Mouse (Mus musculus) myocyte (in vitro differentiated cells): ENCODE measurements around the gene Ppme1. TPM values are rescaled to one million over a fixed set of nuclear protein-coding genes. Genes with fewer than 3 reads are reported as not detected.

Experiments
- H3K27me3 ChIP-seq: one replicate; pipeline ENCODE4 v1.6.1; 2011; ENCODE audit not compliant: control insufficient read depth, insufficient read depth, insufficient read length
- H3K36me3 ChIP-seq: one replicate; pipeline ENCODE4 v1.6.1; 2011; ENCODE audit not compliant: control insufficient read depth, insufficient read depth
- H3K4me2 ChIP-seq: one replicate; pipeline ENCODE4 v1.6.1; 2011; ENCODE audit warnings: low read depth, control low read depth
- H3K4me3 ChIP-seq: one replicate; pipeline ENCODE4 v1.5.1; 2011; ENCODE audit warnings: mild to moderate bottlenecking, control low read depth, moderate library complexity
- H3K79me2 ChIP-seq: one replicate; pipeline ENCODE4 v1.6.1; 2011; ENCODE audit not compliant: control insufficient read depth, insufficient read depth
- H3ac ChIP-seq: one replicate; pipeline ENCODE4 v1.6.1; 2011; ENCODE audit not compliant: control insufficient read depth, insufficient read length
- CEBPB ChIP-seq: IDR thresholded peaks from 2 replicates; pipeline ENCODE4 v1.6.1; 2011; ENCODE audit warnings: mild to moderate bottlenecking, moderate library complexity; ENCODE audit not compliant: poor library complexity, insufficient read depth, severe bottlenecking
- E2F4 ChIP-seq: IDR thresholded peaks from one replicate; pipeline ENCODE4 v1.6.1; 2011; ENCODE audit warnings: mild to moderate bottlenecking, control low read depth, moderate library complexity; ENCODE audit not compliant: insufficient read depth
- MAX ChIP-seq: IDR thresholded peaks from one replicate; pipeline ENCODE4 v1.6.1; 2011; ENCODE audit warnings: low read depth, mild to moderate bottlenecking, control low read depth
- MYOD1 ChIP-seq, 3 experiments: IDR thresholded peaks; one replicate each; pipeline ENCODE4 v1.6.1; 2011; ENCODE audit warnings: control low read depth in 2 of 3, low read depth in 2 of 3, mild to moderate bottlenecking in 2 of 3, moderate library complexity in 1 of 3; ENCODE audit not compliant: insufficient read length in 2 of 3, control insufficient read depth in 1 of 3
- MYOG ChIP-seq, 3 experiments: IDR thresholded peaks; one replicate each; pipeline ENCODE4 v1.6.1; 2011; ENCODE audit warnings: control low read depth in 2 of 3, low read depth in 2 of 3, mild to moderate bottlenecking in 2 of 3; ENCODE audit not compliant: insufficient read length in 2 of 3, control insufficient read depth in 1 of 3, insufficient read depth in 1 of 3
- POLR2A ChIP-seq: IDR thresholded peaks from one replicate; pipeline ENCODE4 v1.6.1; 2011; ENCODE audit warnings: low read depth, mild to moderate bottlenecking, control low read depth, moderate library complexity; ENCODE audit not compliant: insufficient read length
- POLR2AphosphoS2 ChIP-seq: IDR thresholded peaks from one replicate; pipeline ENCODE4 v1.6.1; 2011; ENCODE audit warnings: low read depth, control low read depth; ENCODE audit not compliant: insufficient read length
- REST ChIP-seq: IDR thresholded peaks from one replicate; pipeline ENCODE4 v1.6.1; 2011; ENCODE audit warnings: mild to moderate bottlenecking, control low read depth, moderate library complexity; ENCODE audit not compliant: insufficient read depth, insufficient read length
- SRF ChIP-seq: IDR thresholded peaks from one replicate; pipeline ENCODE4 v1.6.1; 2011; ENCODE audit warnings: low read depth; ENCODE audit not compliant: control insufficient read depth, insufficient read length
- TCF12 ChIP-seq: IDR thresholded peaks from one replicate; pipeline ENCODE4 v1.6.1; 2011; ENCODE audit warnings: mild to moderate bottlenecking, control low read depth; ENCODE audit not compliant: poor library complexity, insufficient read depth, severe bottlenecking
- TCF3 ChIP-seq: IDR thresholded peaks from one replicate; pipeline ENCODE4 v1.6.1; 2011; ENCODE audit warnings: low read depth, control low read depth; ENCODE audit not compliant: insufficient read length
- USF1 ChIP-seq: IDR thresholded peaks from one replicate; pipeline ENCODE4 v1.6.1; 2011; ENCODE audit warnings: low read depth, mild to moderate bottlenecking, control low read depth, moderate library complexity
- polyA plus RNA-seq: library from polyadenylated mRNA; unstranded; fragments of >200 nt; fragmentation: generic; extraction: Trizol; gene quantifications from one replicate; pipeline ENCODE4 v1.2.1, GENCODE M21; 2012; ENCODE audit warnings: missing spikeins

Ppme1 gene
- polyA plus RNA-seq, 1 experiment, result 46.8 TPM

DNA sequence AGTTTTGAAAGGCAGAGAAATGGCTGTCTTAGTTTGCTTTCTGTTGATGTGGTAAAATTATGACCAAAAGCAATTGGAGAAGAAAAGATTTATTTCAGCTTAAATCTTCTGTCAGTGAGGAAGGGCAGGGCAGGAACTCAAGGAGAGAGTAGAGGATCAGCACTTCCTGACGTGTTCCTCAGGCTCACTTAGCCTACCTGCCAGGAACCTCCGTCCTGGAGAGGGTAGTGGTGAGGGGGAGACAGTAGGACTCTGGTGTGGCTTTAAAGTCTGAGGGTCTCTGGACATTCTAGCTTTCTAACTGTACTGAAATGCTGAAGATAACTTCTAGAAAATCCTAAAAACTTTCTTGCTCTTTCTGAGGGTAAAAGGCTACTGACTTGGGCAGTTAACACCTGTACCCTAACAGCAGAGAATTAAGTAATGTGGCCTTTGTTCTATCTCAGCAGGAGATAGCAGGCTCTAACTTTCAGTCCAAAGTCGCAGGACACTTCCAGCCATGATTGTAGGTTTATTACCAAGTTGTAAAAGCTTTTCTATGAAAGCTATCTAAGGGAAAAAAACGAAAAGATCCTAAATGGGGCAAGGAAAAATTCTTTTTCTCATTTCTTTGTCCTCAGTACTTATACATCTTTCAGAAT is 28.9 kb upstream of the Ppme1 start:
- Histone ChIP-seq H3K4me3 (no peak overlapping the region), H3K27me3 (no peaks in the 10 kb centered on the region), H3K4me2 (no peak overlapping the region), H3ac (no peak overlapping the region), H3K79me2 (no peaks in the 10 kb centered on the region), H3K36me3 (no peaks in the 10 kb centered on the region)
- TF ChIP-seq MYOD1 (IDR thresholded peaks at IDR 0.05; ENCODE audit: control insufficient read depth in 1 of 3, insufficient read length in 2 of 3, low read depth in 2 of 3) (no peak), TCF3 (no peak)

DNA sequence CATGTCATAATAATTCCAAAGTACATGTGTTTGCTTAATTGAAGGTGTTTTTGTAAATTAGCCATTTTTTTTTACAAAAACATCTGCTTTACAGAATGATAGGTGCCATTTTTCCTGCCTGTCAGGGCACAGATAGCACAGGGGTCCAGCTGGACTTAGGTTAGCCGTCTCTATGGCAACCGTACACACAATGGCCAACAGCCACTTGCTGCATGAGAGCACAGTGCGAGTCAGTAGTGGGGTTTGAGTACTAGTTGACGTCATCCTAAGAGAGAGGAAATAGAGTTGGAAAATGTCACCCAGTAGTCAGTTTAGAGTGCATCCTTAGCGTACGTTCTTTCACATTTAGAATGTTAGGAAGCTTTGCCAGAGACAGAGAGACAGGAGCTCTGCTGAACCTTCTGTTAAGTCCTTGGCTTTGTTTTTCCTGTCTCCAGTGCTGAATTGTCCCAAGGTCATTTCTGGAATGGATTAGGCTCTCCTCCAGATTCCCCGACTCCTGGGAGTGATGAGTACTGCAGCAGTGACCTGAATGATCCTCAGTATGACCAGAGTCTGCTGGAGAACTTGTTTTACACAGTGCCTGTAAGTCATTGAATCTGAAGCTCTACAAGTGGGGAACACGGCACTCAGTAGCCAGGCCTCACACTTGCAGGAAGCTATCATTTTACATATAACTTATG is 27.3 kb upstream of the Ppme1 start:
- TF ChIP-seq MYOG (IDR thresholded peaks at IDR 0.05; ENCODE audit: control insufficient read depth in 1 of 3, insufficient read depth in 1 of 3, insufficient read length in 2 of 3, low read depth in 2 of 3) (no peak), REST (no peak), E2F4 (no peak), USF1 (no peak)
- no peaks in the 10 kb centered on the region for H3K36me3 ChIP-seq
- H3K4me3 ChIP-seq, result no peak overlapping the region
- no peaks in the 10 kb centered on the region for H3K79me2 ChIP-seq
- no peak overlapping the region for H3ac ChIP-seq
- H3K4me2 ChIP-seq, result no peak overlapping the region
- no peaks in the 10 kb centered on the region for H3K27me3 ChIP-seq

DNA sequence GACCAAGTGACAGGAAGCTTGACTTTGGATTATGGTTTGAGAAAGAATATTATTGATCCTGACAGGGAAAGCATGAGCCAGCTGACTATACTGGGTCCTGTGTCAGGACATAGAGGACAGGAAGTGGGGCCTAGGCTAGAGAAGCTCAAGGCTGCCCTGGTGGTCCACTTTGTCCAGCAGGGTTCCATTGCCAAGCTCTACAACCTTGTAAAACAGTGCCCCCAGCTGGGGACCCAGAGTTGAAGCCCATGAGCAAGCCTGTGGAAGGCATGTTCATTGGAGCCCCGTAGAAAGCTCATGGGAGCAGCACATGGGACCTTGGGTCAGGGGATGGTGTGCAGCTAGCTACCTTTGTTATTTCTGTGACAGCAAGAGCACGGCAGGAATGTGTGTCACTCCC is 20.2 kb upstream of the Ppme1 start:
- H3K4me2 ChIP-seq, result no peak overlapping the region
- H3K79me2 ChIP-seq, result no peaks in the 10 kb centered on the region
- peaks cover 4% of the 10 kb centered on the region for H3K36me3 ChIP-seq
- no peak overlapping the region for H3ac ChIP-seq
- TF ChIP-seq POLR2AphosphoS2 (no peak), MYOG (IDR thresholded peaks at IDR 0.05; ENCODE audit: control insufficient read depth in 1 of 3, insufficient read depth in 1 of 3, insufficient read length in 2 of 3, low read depth in 2 of 3) (no peak), POLR2A (no peak), E2F4 (no peak), TCF3 (no peak)
- no peaks in the 10 kb centered on the region for H3K27me3 ChIP-seq
- no peak overlapping the region for H3K4me3 ChIP-seq

DNA sequence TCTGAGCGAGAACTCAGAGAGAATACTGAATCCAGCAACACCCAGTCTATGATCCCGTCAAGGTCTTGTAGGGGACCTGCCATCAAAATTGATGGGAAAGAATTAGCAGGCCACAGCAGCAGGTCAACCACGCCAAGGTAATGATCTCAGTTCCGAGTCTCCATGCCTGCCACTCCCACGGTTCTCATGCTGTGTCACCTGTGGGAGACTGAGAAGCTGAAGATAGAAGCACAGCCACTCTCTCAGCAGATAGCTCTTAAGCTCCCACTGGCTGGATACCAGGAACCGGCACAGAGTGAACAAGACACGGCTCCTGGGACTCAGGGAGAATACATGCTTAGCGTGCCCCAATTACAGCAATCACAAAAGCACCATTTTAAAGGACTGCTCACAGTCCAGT is 18.1 kb upstream of the Ppme1 start:
- Histone ChIP-seq H3K36me3 (peaks cover 4% of the 10 kb centered on the region), H3ac (no peak overlapping the region), H3K4me2 (no peak overlapping the region), H3K4me3 (no peak overlapping the region), H3K27me3 (no peaks in the 10 kb centered on the region), H3K79me2 (no peaks in the 10 kb centered on the region)
- no peak for TF ChIP-seq TCF3
- TF ChIP-seq USF1, result no peak
- TF ChIP-seq POLR2AphosphoS2, result no peak
- no peak for TF ChIP-seq E2F4
- no peak for TF ChIP-seq MYOD1 (IDR thresholded peaks at IDR 0.05; ENCODE audit: control insufficient read depth in 1 of 3, insufficient read length in 2 of 3, low read depth in 2 of 3)
- no peak for TF ChIP-seq POLR2A
- TF ChIP-seq TCF12, result no peak
- no peak for TF ChIP-seq SRF
- no peak for TF ChIP-seq REST
- no peak for TF ChIP-seq MAX

DNA sequence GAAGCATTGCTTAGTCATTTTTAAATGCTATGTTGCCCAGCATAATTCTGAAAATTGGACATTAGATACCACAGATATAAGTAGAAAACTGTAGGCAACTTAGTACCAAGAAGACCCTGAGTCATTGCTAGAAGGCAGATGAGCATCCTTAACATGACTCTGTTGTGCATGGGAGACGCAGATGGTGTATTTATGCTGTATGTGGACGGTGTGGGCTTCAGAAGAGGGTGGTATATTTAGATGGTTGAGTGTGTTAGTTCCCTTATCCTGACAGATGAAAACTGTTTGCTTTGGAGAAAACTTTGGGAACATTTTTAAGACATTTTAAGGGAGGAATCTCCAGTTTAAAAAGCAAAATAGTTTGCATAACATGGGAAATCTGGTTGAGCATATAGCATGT is 16.1 kb upstream of the Ppme1 start:
- no peak overlapping the region for H3ac ChIP-seq
- H3K27me3 ChIP-seq, result no peaks in the 10 kb centered on the region
- no peak overlapping the region for H3K4me2 ChIP-seq
- H3K4me3 ChIP-seq, result no peak overlapping the region
- TF ChIP-seq MAX, result no peak
- TF ChIP-seq POLR2A, result no peak
- TF ChIP-seq TCF12, result no peak
- no peak for TF ChIP-seq POLR2AphosphoS2
- TF ChIP-seq SRF, result no peak
- TF ChIP-seq TCF3, result no peak
- TF ChIP-seq MYOG (IDR thresholded peaks at IDR 0.05; ENCODE audit: control insufficient read depth in 1 of 3, insufficient read depth in 1 of 3, insufficient read length in 2 of 3, low read depth in 2 of 3), result no peak
- no peak for TF ChIP-seq MYOD1 (IDR thresholded peaks at IDR 0.05; ENCODE audit: control insufficient read depth in 1 of 3, insufficient read length in 2 of 3, low read depth in 2 of 3)
- TF ChIP-seq E2F4, result no peak
- no peak for TF ChIP-seq REST
- TF ChIP-seq CEBPB, result no peak
- no peak for TF ChIP-seq USF1
- H3K79me2 ChIP-seq, result no peaks in the 10 kb centered on the region
- peaks cover 4% of the 10 kb centered on the region for H3K36me3 ChIP-seq

DNA sequence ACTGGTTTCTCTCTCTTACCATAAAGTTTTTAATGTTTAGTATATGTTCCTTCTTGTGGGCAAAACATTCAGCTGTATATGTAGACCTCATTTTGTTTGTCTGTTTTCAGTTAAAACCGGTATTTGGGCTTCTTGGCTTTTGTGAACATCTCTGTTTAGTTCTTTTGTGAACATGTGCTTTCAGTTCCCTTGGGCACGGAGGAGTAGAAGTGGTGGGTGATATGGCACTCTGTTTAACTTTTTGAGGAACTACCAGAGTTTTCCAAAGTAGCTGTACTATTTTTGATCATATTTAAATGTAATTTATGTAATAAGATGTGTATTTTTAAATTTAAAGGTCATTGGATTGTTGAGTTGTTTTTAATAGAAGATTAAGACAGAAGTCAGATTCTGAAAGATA is 11.1 kb upstream of the Ppme1 start:
- Histone ChIP-seq H3ac (no peak overlapping the region), H3K4me3 (no peak overlapping the region), H3K27me3 (no peaks in the 10 kb centered on the region), H3K79me2 (no peaks in the 10 kb centered on the region), H3K4me2 (no peak overlapping the region), H3K36me3 (no peaks in the 10 kb centered on the region)
- TF ChIP-seq MYOD1 (IDR thresholded peaks at IDR 0.05; ENCODE audit: control insufficient read depth in 1 of 3, insufficient read length in 2 of 3, low read depth in 2 of 3) (no peak), POLR2AphosphoS2 (no peak), USF1 (no peak), TCF3 (no peak), CEBPB (no peak), SRF (no peak), E2F4 (no peak), POLR2A (no peak), MYOG (IDR thresholded peaks at IDR 0.05; ENCODE audit: control insufficient read depth in 1 of 3, insufficient read depth in 1 of 3, insufficient read length in 2 of 3, low read depth in 2 of 3) (no peak), TCF12 (no peak), REST (no peak), MAX (no peak)
